Mouse (Mus musculus): ENCODE measurements around the gene Tbcd. TPM values are rescaled to one million over a fixed set of nuclear protein-coding genes. Genes with fewer than 3 reads are reported as not detected.

Gene Tbcd
- total RNA-seq, 1 experiment, result 68.6 TPM

DNA sequence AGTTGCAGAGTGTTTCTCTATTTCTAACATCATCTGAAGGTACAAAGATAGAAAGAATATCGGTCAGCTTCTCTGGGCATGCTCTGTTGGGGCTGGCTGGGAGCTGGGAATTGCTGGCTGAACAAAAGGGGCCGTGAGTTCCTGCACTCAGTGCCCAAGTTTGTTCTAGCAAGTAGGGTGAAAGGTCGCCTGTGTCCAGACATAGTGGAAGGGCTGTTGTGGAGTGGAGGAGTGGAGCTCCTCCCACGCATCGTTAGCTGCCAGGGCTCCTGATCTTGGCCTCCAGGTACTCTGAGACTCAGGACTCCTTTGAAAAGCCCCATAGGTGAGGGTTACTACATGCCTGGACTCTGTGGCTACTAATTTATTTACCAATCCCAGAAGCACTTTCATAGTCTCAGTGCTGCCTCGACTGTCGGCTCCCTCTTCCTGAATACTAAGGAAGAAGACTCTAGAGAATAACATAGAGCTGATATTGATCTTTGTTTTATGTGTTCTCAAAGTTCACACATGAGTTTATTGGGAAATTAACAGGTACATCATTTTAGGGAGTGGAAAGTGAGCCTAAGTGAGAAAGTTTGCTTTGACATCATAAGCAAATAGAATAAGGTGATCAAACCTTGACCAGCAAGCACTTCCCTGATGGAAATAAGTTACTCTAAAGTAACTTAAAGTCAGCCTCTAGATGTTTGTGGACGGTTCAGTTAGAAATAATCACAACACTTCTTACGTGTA is 58.9 kb downstream of the Tbcd start:
- Histone ChIP-seq H3K36me3 (ENCODE audit: control insufficient read depth, insufficient read depth, low read length, poor library complexity, severe bottlenecking) (peaks cover 8% of the 10 kb centered on the region), H3K9me3 (ENCODE audit: control insufficient read depth, insufficient read depth, low read depth, low read length) (no peaks in the 10 kb centered on the region), H3K9ac (ENCODE audit: insufficient read depth, low read depth, low read length, poor library complexity, severe bottlenecking) (no peak overlapping the region), H3K4me3 (ENCODE audit: insufficient read depth in 1 of 2, low read depth in 1 of 2, low read length in 2 of 2, poor library complexity in 1 of 2, severe bottlenecking in 1 of 2) (no peak overlapping the region), H3K27ac (ENCODE audit: insufficient read depth, low read depth, low read length, poor library complexity, severe bottlenecking) (no peak overlapping the region), H3K4me1 (ENCODE audit: control insufficient read depth in 2 of 2, insufficient read depth in 2 of 2, low read length in 2 of 2, poor library complexity in 1 of 2) (peaks cover 0 to 2% of the 10 kb centered on the region in 2 experiments; a peak in 1 of 4 replicates)
- no peak for DNase-seq (ENCODE audit: low read depth, low spot score)
- in situ Hi-C loops (cut with MboI; ENCODE audit: low sequenced_read_pairs in 2 of 2, unreplicated experiment in 2 of 2), result no loop called here
- TF ChIP-seq ZC3H11A (IDR thresholded peaks at IDR 0.05; ENCODE audit: borderline replicate concordance, low read depth, low read length), result no peak
- no peak for TF ChIP-seq MAFK (IDR thresholded peaks at IDR 0.05; ENCODE audit: insufficient read depth, low read depth, low read length)
- no peak for TF ChIP-seq HCFC1 (IDR thresholded peaks at IDR 0.05; ENCODE audit: borderline replicate concordance, insufficient read depth, low read length)

DNA sequence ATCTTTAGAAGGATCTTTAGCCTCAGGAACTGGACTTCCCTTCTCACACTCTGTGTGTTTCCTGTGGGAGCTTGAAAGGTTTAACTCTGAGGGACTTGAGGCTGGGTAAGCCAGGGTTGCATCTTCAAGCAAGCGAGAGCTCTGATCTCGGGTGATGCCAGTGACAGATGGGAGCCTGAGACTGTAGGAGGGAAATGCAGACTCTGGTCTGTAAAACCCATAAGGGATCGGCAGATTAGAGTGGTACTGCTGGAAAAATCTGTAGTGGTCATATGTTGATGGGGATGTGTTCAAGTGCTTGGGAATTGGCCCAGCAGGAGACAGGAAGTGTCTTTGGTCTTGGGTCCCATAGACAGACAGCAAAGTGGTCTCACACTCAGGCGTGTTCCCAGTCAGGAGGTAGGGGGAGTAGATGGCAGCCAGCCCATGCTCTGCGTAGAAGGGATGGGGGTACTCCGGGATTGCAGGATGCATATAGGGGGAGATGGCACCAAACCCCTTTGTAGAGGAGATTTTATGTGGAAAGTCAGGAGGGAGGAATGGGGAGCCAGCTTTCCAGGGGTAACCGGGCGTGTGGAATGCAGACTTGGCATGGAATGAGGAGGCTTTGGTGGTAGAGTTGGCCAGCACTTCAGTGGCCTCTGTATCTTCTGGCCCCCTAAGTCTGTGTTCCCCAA is 61.3 kb downstream of the Tbcd start:
- in situ Hi-C loops (cut with MboI; ENCODE audit: low sequenced_read_pairs in 2 of 2, unreplicated experiment in 2 of 2), result no loop called here
- no peak overlapping the region for H3K9ac ChIP-seq (ENCODE audit: insufficient read depth, low read depth, low read length, poor library complexity, severe bottlenecking)
- no peak for TF ChIP-seq MAFK (IDR thresholded peaks at IDR 0.05; ENCODE audit: insufficient read depth, low read depth, low read length)
- no peak for TF ChIP-seq ZNF384 (IDR thresholded peaks at IDR 0.05; ENCODE audit: low read depth, low read length)
- TF ChIP-seq CHD2 (IDR thresholded peaks at IDR 0.05; ENCODE audit: low read depth, low read length), result no peak
- no peak for TF ChIP-seq ZC3H11A (IDR thresholded peaks at IDR 0.05; ENCODE audit: borderline replicate concordance, low read depth, low read length)
- TF ChIP-seq HCFC1 (IDR thresholded peaks at IDR 0.05; ENCODE audit: borderline replicate concordance, insufficient read depth, low read length), result no peak
- no peak for DNase-seq (ENCODE audit: low read depth, low spot score)
- no peak overlapping the region for H3K27ac ChIP-seq (ENCODE audit: insufficient read depth, low read depth, low read length, poor library complexity, severe bottlenecking)
- no peak overlapping the region for H3K4me3 ChIP-seq (ENCODE audit: insufficient read depth in 1 of 2, low read depth in 1 of 2, low read length in 2 of 2, poor library complexity in 1 of 2, severe bottlenecking in 1 of 2)
- no peaks in the 10 kb centered on the region for H3K9me3 ChIP-seq (ENCODE audit: control insufficient read depth, insufficient read depth, low read depth, low read length)
- peaks cover 9% of the 10 kb centered on the region for H3K36me3 ChIP-seq (ENCODE audit: control insufficient read depth, insufficient read depth, low read length, poor library complexity, severe bottlenecking)
- peaks cover under 1 to 6% of the 10 kb centered on the region in 2 experiments; a peak in 1 of 4 replicates for H3K4me1 ChIP-seq (ENCODE audit: control insufficient read depth in 2 of 2, insufficient read depth in 2 of 2, low read length in 2 of 2, poor library complexity in 1 of 2)

DNA sequence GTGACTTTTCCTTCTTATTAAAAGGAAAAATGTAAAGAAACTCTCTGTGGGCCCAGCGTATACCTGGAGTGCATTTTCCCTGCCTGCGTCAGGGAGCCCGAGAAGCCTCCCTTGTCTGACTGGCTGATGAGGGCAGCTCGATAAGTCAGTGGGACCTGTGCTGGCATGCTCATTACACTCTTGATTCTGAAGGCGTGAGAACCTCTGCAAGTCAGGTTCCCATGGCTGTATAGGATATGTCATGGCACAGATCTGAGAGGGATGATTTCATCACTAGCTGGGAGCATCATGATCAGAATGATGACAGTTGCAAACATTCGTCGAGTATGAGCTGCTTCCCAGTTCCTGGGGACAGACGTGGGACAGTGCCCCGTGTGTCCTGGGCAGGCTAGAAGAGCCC is 64.2 kb downstream of the Tbcd start:
- in situ Hi-C loops (cut with MboI; ENCODE audit: low sequenced_read_pairs in 2 of 2, unreplicated experiment in 2 of 2), result no loop called here
- Histone ChIP-seq H3K4me1 (ENCODE audit: control insufficient read depth in 2 of 2, insufficient read depth in 2 of 2, low read length in 2 of 2, poor library complexity in 1 of 2) (peaks cover 8 to 15% of the 10 kb centered on the region in 2 experiments; a peak in 2 of 4 replicates), H3K4me3 (ENCODE audit: insufficient read depth in 1 of 2, low read depth in 1 of 2, low read length in 2 of 2, poor library complexity in 1 of 2, severe bottlenecking in 1 of 2) (no peak overlapping the region), H3K9ac (ENCODE audit: insufficient read depth, low read depth, low read length, poor library complexity, severe bottlenecking) (no peak overlapping the region), H3K9me3 (ENCODE audit: control insufficient read depth, insufficient read depth, low read depth, low read length) (no peaks in the 10 kb centered on the region), H3K36me3 (ENCODE audit: control insufficient read depth, insufficient read depth, low read length, poor library complexity, severe bottlenecking) (peaks cover 9% of the 10 kb centered on the region), H3K27ac (ENCODE audit: insufficient read depth, low read depth, low read length, poor library complexity, severe bottlenecking) (no peak overlapping the region)
- TF ChIP-seq ZNF384 (IDR thresholded peaks at IDR 0.05; ENCODE audit: low read depth, low read length), result no peak
- TF ChIP-seq CHD2 (IDR thresholded peaks at IDR 0.05; ENCODE audit: low read depth, low read length), result no peak
- TF ChIP-seq MAFK (IDR thresholded peaks at IDR 0.05; ENCODE audit: insufficient read depth, low read depth, low read length), result no peak
- DNase-seq (ENCODE audit: low read depth, low spot score), result no peak

DNA sequence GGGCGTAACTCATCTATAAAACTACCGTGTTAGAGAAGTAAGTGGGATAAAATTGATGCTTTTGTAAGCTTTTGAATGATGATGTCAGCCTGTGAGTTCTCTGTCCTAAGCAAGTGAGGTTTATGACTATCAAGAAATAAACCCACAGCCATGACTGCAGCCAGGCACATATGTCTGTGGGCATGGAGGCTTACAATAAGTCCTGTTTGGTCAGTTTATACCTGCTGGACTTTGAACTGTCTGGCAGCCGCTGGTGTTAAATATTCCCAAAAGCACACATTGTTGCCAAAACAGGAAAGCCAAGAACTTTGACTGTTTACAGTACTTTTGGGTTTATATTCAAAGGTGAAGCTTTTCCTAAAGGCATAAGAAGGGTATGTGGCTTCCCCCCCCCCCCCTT is 65.2 kb downstream of the Tbcd start:
- Histone ChIP-seq H3K9ac (ENCODE audit: insufficient read depth, low read depth, low read length, poor library complexity, severe bottlenecking) (no peak overlapping the region), H3K9me3 (ENCODE audit: control insufficient read depth, insufficient read depth, low read depth, low read length) (no peaks in the 10 kb centered on the region), H3K27ac (ENCODE audit: insufficient read depth, low read depth, low read length, poor library complexity, severe bottlenecking) (no peak overlapping the region), H3K4me1 (ENCODE audit: control insufficient read depth in 2 of 2, insufficient read depth in 2 of 2, low read length in 2 of 2, poor library complexity in 1 of 2) (peaks cover 8 to 13% of the 10 kb centered on the region in 2 experiments; a peak in 2 of 4 replicates), H3K36me3 (ENCODE audit: control insufficient read depth, insufficient read depth, low read length, poor library complexity, severe bottlenecking) (peaks cover 7% of the 10 kb centered on the region; the same call in 1 of the 2 replicates), H3K4me3 (ENCODE audit: insufficient read depth in 1 of 2, low read depth in 1 of 2, low read length in 2 of 2, poor library complexity in 1 of 2, severe bottlenecking in 1 of 2) (no peak overlapping the region)
- TF ChIP-seq MAFK (IDR thresholded peaks at IDR 0.05; ENCODE audit: insufficient read depth, low read depth, low read length) (no peak), ZNF384 (IDR thresholded peaks at IDR 0.05; ENCODE audit: low read depth, low read length) (no peak), HCFC1 (IDR thresholded peaks at IDR 0.05; ENCODE audit: borderline replicate concordance, insufficient read depth, low read length) (no peak), CHD2 (IDR thresholded peaks at IDR 0.05; ENCODE audit: low read depth, low read length) (no peak), ZC3H11A (IDR thresholded peaks at IDR 0.05; ENCODE audit: borderline replicate concordance, low read depth, low read length) (no peak)
- no peak for DNase-seq (ENCODE audit: low read depth, low spot score)
- in situ Hi-C loops (cut with MboI; ENCODE audit: low sequenced_read_pairs in 2 of 2, unreplicated experiment in 2 of 2), result no loop called here

All from ES-E14 (cell line).